Mouse (Mus musculus): ENCODE measurements around the gene Mblac2. TPM values are rescaled to one million over a fixed set of nuclear protein-coding genes. Genes with fewer than 3 reads are reported as not detected.

Gene Mblac2
- polyA plus RNA-seq (2012; rRNA removed) = 3.3 and 5.3 TPM in 2 replicates

DNA sequence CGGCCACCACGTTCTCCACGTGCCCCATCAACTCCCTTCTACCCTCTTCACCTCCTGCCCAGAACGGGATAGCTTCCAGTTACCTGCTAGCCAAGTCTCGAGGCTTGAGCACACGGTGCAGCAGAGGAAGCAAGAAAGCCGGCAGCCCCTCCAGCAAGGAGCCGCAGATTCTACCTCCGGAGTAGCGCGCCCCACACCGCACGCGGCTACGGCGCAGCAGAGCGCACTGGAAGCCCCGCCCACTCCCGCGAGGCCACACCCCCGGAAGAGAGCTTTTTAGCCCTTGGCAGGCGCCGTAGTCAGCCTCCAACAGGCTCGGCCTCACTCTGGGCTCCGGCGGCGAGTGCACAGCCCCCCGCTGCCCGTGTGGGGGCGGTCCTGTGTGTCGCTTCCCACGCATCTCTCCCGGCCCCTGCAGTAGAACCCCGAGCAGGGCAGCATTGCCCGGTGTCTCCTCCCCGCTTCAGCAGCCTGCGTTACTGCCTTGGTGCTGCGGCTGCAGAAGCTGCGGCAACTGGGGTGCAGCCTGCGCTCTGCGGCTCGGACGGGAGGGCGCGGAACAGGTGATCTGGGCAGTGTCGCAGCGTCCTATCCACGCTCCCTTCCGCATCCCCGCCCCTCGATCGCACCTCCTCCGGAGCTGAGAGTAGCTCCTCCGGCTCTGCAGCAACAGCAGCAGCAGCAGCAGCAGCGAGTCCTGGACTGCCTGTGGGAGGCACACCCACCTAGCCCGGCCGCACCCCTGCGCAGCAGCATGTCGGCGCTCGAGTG lies at the start of gene Mblac2, which contains the start of gene Polr3g:
TSS of gene Mblac2 (plus strand) at position 567 of the 771 bp plus-strand sequence.
TSS of gene Polr3g (minus strand) at position 239 of the 771 bp plus-strand sequence.
- H3K4me3 ChIP-seq (ENCODE audit: insufficient read depth, low read depth, low read length) = peak within 1 kb of the TSS; percentile 93
- peak; percentile 4 for TF ChIP-seq POLR2A (IDR thresholded peaks at IDR 0.05; ENCODE audit: low read depth, low read length)
- TF ChIP-seq CTCF (conservative IDR thresholded peaks at IDR 0.05; ENCODE audit: insufficient read depth, insufficient read length, low read depth, low read length) = no peak
- H3K4me1 ChIP-seq (ENCODE audit: control insufficient read depth, insufficient read depth, low read length) = no peaks in the 10 kb centered on the region
- H3K36me3 ChIP-seq (ENCODE audit: control insufficient read depth, insufficient read depth, low read length) = no peaks in the 10 kb centered on the region
- H3K27me3 ChIP-seq (replicated peaks; ENCODE audit: control insufficient read depth, insufficient read depth, low read length) = no peaks in the 10 kb centered on the region
- H3K27ac ChIP-seq (ENCODE audit: insufficient read depth, low read depth, low read length) = peak within 1 kb of the TSS; percentile 89
- WGBS = under 1% methylated on average over 61 of the region's 61 CpGs
- peak; percentile 96 for DNase-seq

DNA sequence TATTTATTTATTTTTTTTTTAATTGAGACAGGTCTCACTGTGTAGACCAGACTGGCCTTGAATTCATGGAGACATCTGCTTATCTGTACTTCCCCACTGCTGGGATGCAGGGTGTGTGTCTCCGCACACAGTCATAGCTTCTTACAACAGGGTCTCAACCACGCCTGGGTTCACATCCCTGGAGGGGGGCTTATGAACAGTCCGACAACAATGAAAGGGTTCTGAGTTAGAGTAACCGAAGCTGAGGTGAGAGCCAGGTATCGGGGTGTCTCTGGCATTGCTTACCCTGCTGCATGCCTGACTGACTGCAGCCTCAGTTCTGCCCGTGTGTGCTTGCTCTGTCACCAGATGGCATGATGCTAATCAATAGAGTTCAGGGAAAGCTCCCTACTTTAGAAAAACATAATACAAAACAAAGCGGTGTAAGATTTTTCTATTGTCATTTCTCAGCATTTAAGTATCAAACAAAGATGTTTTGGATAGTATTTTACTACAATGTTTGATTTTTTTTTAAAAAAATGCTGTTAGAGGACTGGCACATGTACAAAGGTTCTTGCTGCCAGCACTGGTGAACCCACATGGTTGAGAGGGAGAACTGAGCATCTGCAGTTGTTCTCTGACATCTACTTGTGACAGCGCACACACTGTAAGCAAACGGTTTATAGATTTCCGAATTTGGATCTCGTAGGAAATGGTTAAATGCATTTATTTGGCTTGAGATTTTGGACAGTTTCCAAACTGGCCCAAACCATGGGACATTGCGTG lies 47.4 kb upstream of the Mblac2 start:
- H3K27me3 ChIP-seq (replicated peaks; ENCODE audit: control insufficient read depth, insufficient read depth, low read length) = no peaks in the 10 kb centered on the region
- no peak for TF ChIP-seq CTCF (conservative IDR thresholded peaks at IDR 0.05; ENCODE audit: insufficient read depth, insufficient read length, low read depth, low read length)
- no peak for TF ChIP-seq POLR2A (IDR thresholded peaks at IDR 0.05; ENCODE audit: low read depth, low read length)
- no peak for DNase-seq
- no peak overlapping the region for H3K27ac ChIP-seq (ENCODE audit: insufficient read depth, low read depth, low read length)
- H3K4me1 ChIP-seq (ENCODE audit: control insufficient read depth, insufficient read depth, low read length) = no peaks in the 10 kb centered on the region; the same call in 1 of the 2 replicates
- WGBS = 84% methylated on average over 12 of the region's 12 CpGs
- H3K4me3 ChIP-seq (ENCODE audit: insufficient read depth, low read depth, low read length) = no peak overlapping the region
- H3K36me3 ChIP-seq (ENCODE audit: control insufficient read depth, insufficient read depth, low read length) = peaks cover 8% of the 10 kb centered on the region

DNA sequence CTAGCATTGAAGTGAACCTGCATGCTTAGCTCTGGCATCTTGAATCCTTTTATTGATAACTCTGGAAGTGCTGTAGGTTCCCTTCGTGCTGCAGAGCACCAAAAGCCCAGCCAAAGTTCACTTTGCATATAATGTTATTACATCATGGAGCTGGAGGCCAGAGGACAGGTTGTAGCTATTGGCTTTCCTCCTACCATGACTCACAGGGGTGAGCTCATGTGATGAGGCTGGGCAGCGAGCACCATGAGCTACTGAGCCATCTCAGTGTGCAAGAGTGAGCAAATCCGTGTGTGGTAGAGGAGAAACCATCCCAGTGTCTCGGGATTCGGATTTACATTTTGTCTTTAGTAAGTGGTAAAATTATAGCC lies 46.8 kb upstream of the Mblac2 start:
- Histone ChIP-seq H3K36me3 (ENCODE audit: control insufficient read depth, insufficient read depth, low read length) (peaks cover 11% of the 10 kb centered on the region), H3K4me1 (ENCODE audit: control insufficient read depth, insufficient read depth, low read length) (no peaks in the 10 kb centered on the region), H3K27ac (ENCODE audit: insufficient read depth, low read depth, low read length) (no peak overlapping the region), H3K27me3 (replicated peaks; ENCODE audit: control insufficient read depth, insufficient read depth, low read length) (no peaks in the 10 kb centered on the region), H3K4me3 (ENCODE audit: insufficient read depth, low read depth, low read length) (no peak overlapping the region)
- TF ChIP-seq CTCF (conservative IDR thresholded peaks at IDR 0.05; ENCODE audit: insufficient read depth, insufficient read length, low read depth, low read length) (no peak), POLR2A (IDR thresholded peaks at IDR 0.05; ENCODE audit: low read depth, low read length) (no peak)
- no peak for DNase-seq
- 77% methylated on average over 5 of the region's 5 CpGs for WGBS

GRCm38 (mm10) chr13:81667713-81668112 lies 43.4 kb upstream of the Mblac2 start:
- H3K36me3 ChIP-seq (ENCODE audit: control insufficient read depth, insufficient read depth, low read length) = peaks cover 12% of the 10 kb centered on the region
- no peaks in the 10 kb centered on the region for H3K27me3 ChIP-seq (replicated peaks; ENCODE audit: control insufficient read depth, insufficient read depth, low read length)
- no peak for DNase-seq
- WGBS = 92% methylated on average over 5 of the region's 5 CpGs
- no peak overlapping the region for H3K4me3 ChIP-seq (ENCODE audit: insufficient read depth, low read depth, low read length)
- TF ChIP-seq POLR2A (IDR thresholded peaks at IDR 0.05; ENCODE audit: low read depth, low read length) = no peak
- TF ChIP-seq CTCF (conservative IDR thresholded peaks at IDR 0.05; ENCODE audit: insufficient read depth, insufficient read length, low read depth, low read length) = no peak
- H3K27ac ChIP-seq (ENCODE audit: insufficient read depth, low read depth, low read length) = no peak overlapping the region
- no peaks in the 10 kb centered on the region for H3K4me1 ChIP-seq (ENCODE audit: control insufficient read depth, insufficient read depth, low read length)

GRCm38 (mm10) chr13:81675333-81675732 lies 35.8 kb upstream of the Mblac2 start:
- TF ChIP-seq CTCF (conservative IDR thresholded peaks at IDR 0.05; ENCODE audit: insufficient read depth, insufficient read length, low read depth, low read length) (no peak), POLR2A (IDR thresholded peaks at IDR 0.05; ENCODE audit: low read depth, low read length) (no peak)
- no peak for DNase-seq
- H3K36me3 ChIP-seq (ENCODE audit: control insufficient read depth, insufficient read depth, low read length) = peaks cover 3% of the 10 kb centered on the region
- H3K27me3 ChIP-seq (replicated peaks; ENCODE audit: control insufficient read depth, insufficient read depth, low read length) = no peaks in the 10 kb centered on the region
- H3K4me3 ChIP-seq (ENCODE audit: insufficient read depth, low read depth, low read length) = no peak overlapping the region
- no peak overlapping the region for H3K27ac ChIP-seq (ENCODE audit: insufficient read depth, low read depth, low read length)
- H3K4me1 ChIP-seq (ENCODE audit: control insufficient read depth, insufficient read depth, low read length) = no peaks in the 10 kb centered on the region
- WGBS = 85% methylated on average over 8 of the region's 8 CpGs

DNA sequence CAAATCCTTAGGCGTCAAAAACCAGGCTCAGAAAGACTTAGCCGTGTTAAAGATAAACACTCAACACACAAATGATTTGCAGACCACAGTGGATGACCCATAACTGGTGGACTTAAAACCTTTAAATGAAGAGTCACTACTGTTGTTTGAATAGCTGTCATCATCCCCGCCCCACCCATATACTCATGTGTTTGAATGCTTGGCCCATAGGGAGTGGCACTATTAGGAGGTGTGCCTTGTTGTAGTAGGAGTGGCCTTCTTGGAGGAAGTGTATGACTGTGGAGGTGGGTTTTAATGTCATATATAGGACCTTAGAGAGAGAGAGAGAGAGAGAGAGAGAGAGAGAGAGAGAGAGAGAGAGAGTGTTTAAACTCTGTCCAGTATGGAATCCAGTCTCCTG lies 28.0 kb upstream of the Mblac2 start:
- WGBS = 97% methylated on average over 3 of the region's 3 CpGs
- TF ChIP-seq CTCF (conservative IDR thresholded peaks at IDR 0.05; ENCODE audit: insufficient read depth, insufficient read length, low read depth, low read length) (no peak), POLR2A (IDR thresholded peaks at IDR 0.05; ENCODE audit: low read depth, low read length) (no peak)
- no peaks in the 10 kb centered on the region for H3K4me1 ChIP-seq (ENCODE audit: control insufficient read depth, insufficient read depth, low read length)
- H3K4me3 ChIP-seq (ENCODE audit: insufficient read depth, low read depth, low read length) = no peak overlapping the region
- no peak for DNase-seq
- H3K27me3 ChIP-seq (replicated peaks; ENCODE audit: control insufficient read depth, insufficient read depth, low read length) = no peaks in the 10 kb centered on the region
- no peak overlapping the region for H3K27ac ChIP-seq (ENCODE audit: insufficient read depth, low read depth, low read length)
- no peaks in the 10 kb centered on the region for H3K36me3 ChIP-seq (ENCODE audit: control insufficient read depth, insufficient read depth, low read length)

DNA sequence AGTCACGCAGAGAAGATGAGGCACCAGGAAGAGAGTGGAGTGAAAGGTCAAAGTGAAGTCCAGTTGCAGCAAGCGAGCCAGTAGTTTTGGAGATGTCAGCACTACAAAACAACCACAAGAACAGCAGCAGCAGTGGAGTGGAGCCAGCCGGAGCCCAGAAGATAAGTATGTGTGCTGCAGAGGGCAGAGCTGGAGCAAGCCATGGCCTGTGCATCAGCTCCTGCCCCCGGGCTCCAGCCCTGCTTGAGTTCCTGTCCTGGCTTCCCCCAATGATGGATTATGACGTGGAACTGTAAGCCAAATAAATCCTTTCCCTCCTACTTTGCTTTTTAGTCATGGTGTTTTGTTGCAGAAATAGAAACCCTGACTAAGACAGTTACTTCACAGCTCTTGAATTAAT lies 26.9 kb upstream of the Mblac2 start:
- H3K4me3 ChIP-seq (ENCODE audit: insufficient read depth, low read depth, low read length) = no peak overlapping the region
- H3K27me3 ChIP-seq (replicated peaks; ENCODE audit: control insufficient read depth, insufficient read depth, low read length) = no peaks in the 10 kb centered on the region
- H3K36me3 ChIP-seq (ENCODE audit: control insufficient read depth, insufficient read depth, low read length) = no peaks in the 10 kb centered on the region
- 78% methylated on average over 5 of the region's 5 CpGs for WGBS
- TF ChIP-seq POLR2A (IDR thresholded peaks at IDR 0.05; ENCODE audit: low read depth, low read length) (no peak), CTCF (conservative IDR thresholded peaks at IDR 0.05; ENCODE audit: insufficient read depth, insufficient read length, low read depth, low read length) (no peak)
- H3K27ac ChIP-seq (ENCODE audit: insufficient read depth, low read depth, low read length) = no peak overlapping the region
- no peak for DNase-seq
- H3K4me1 ChIP-seq (ENCODE audit: control insufficient read depth, insufficient read depth, low read length) = no peaks in the 10 kb centered on the region
